In the genomic region with DNA sequence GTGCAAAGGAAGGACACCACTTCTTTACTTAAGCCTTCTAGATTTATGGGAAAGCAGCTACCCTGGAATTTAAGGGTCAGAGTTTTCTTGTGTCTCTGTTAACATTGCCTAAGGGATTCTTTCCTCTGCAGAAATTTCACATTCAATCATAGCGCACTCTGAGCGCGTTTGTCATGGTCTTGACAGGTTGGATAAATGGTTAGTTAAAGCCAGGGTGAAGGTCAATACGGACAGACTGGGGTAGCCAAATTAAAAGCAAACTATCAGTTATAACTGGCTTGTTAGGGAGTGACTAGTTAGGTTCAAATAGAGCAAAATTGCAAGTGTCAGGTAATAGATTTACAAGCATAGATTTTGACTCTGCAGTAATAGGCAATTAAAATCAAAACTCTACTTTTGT, we compare ENCODE assay signal across 19 mouse cellular contexts.
A peak's percentile ranks its signal among the peaks of the same experiment; 100 is the strongest.
DNase-seq lines count a peak whose midpoint lies in the region; ATAC-seq and TF ChIP-seq lines count a peak whose summit lies in the region.
"Had no signal": no experiment of that assay in that cellular context is flagged by ENCODE, and none has a peak within 500 bp of the region (broad histone marks: within the 10 kb centered on the region; RNA-seq: fewer than 3 reads in every experiment).

No protein-coding gene starts in this region.

- no peak for TF ChIP-seq CTCF in kidney, postnatal 0 days (IDR thresholded peaks at IDR 0.05; ENCODE audit: low read depth)
- no peak for TF ChIP-seq CTCF in brain, embryonic 14.5 days (IDR thresholded peaks at IDR 0.05; ENCODE audit: borderline replicate concordance, extremely low read depth, insufficient read depth, insufficient read length)
- TF ChIP-seq CTCF in lung, adult 2 months (IDR thresholded peaks at IDR 0.05; ENCODE audit: insufficient read depth, low read length): no peak

- no peak for TF ChIP-seq POLR2A in brain, embryonic 14.5 days (IDR thresholded peaks at IDR 0.05; ENCODE audit: borderline replicate concordance, extremely low read depth, insufficient read depth, insufficient read length, poor library complexity, severe bottlenecking)
- TF ChIP-seq POLR2A in lung, adult 2 months (IDR thresholded peaks at IDR 0.05; ENCODE audit: borderline replicate concordance, extremely low read depth, low read depth, low read length): no peak

- no peak overlapping the region for H3K27ac ChIP-seq in kidney, postnatal 0 days
- no peak overlapping the region for H3K27ac ChIP-seq in limb, embryonic 10.5 days
- H3K27ac ChIP-seq: intestine, embryonic 15.5 days had no signal

- no peak overlapping the region for H3K4me2 ChIP-seq in kidney, postnatal 0 days (ENCODE audit: low read length)
- H3K4me2 ChIP-seq: intestine, embryonic 15.5 days had no signal

- no peak overlapping the region for H3K9ac ChIP-seq in kidney, postnatal 0 days (ENCODE audit: low read depth, low read length)
- H3K9ac ChIP-seq: intestine, embryonic 15.5 days; liver, postnatal 0 days had no signal

- no peak for ATAC-seq in kidney, postnatal 0 days (replicated peaks; ENCODE audit: low FRiP score, low read depth)
- ATAC-seq: forebrain, embryonic 14.5 days; intestine, embryonic 15.5 days; liver, postnatal 0 days had no signal

- no peak overlapping the region for H3K4me3 ChIP-seq in kidney, postnatal 0 days (replicated peaks; ENCODE audit: low read depth, low read length)
- no peak overlapping the region for H3K4me3 ChIP-seq in limb, embryonic 10.5 days
- no peak overlapping the region for H3K4me3 ChIP-seq in lung, adult 2 months (replicated peaks; ENCODE audit: extremely low read depth, low read depth, low read length)
- H3K4me3 ChIP-seq: intestine, embryonic 15.5 days; myocyte had no signal

- DNase-seq in kidney, postnatal 0 days (ENCODE audit: low spot score): peak; percentile 45
- no peak for DNase-seq in kidney, adult 9 months
- DNase-seq in 3T3-L1 (ENCODE audit: low read depth, low spot score): peak; percentile 36
- DNase-seq in brain, embryonic 14.5 days (ENCODE audit: low read depth): peak; percentile 46
- peak; percentile 33 for DNase-seq in limb, embryonic 10.5 days (ENCODE audit: low spot score)
- no peak for DNase-seq in testis, postnatal 10 days (ENCODE audit: low spot score)
- DNase-seq in lung, adult 2 months: no peak
- DNase-seq in layer of hippocampus, postnatal 36 days: no peak
- DNase-seq: adrenal gland, adult 2 months; cerebellum, adult 9-11 months; gastrocnemius, postnatal 14 days; heart, adult 18-20 months; heart, postnatal 36 days; liver, postnatal 0 days; lung, postnatal 14 days; thymus, adult 2 months had no signal

- WGBS in kidney, postnatal 0 days: 29% methylated on average over 4 of the region's 4 CpGs
- WGBS in limb, embryonic 10.5 days: 15% methylated on average over 4 of the region's 4 CpGs
- WGBS in lung, adult 2 months: 62% methylated on average over 4 of the region's 4 CpGs

- H3K4me1 ChIP-seq in kidney, postnatal 0 days (replicated peaks; ENCODE audit: insufficient read depth, low read length): no peaks in the 10 kb centered on the region
- peaks cover 5% of the 10 kb centered on the region; the same call in 1 of the 2 replicates for H3K4me1 ChIP-seq in limb, embryonic 10.5 days
- no peaks in the 10 kb centered on the region for H3K4me1 ChIP-seq in lung, adult 2 months (ENCODE audit: control insufficient read depth, insufficient read depth, low read length)
- H3K4me1 ChIP-seq: intestine, embryonic 15.5 days had no signal

- no peaks in the 10 kb centered on the region for H3K9me3 ChIP-seq in kidney, postnatal 0 days (replicated peaks; ENCODE audit: low read length)
- H3K9me3 ChIP-seq in limb, embryonic 10.5 days (replicated peaks): no peaks in the 10 kb centered on the region
- H3K9me3 ChIP-seq: intestine, embryonic 15.5 days had no signal

- H3K36me3 ChIP-seq in kidney, postnatal 0 days (ENCODE audit: insufficient read depth, low read length): no peaks in the 10 kb centered on the region
- no peaks in the 10 kb centered on the region for H3K36me3 ChIP-seq in limb, embryonic 10.5 days
- H3K36me3 ChIP-seq: intestine, embryonic 15.5 days had no signal

- H3K27me3 ChIP-seq in kidney, postnatal 0 days (ENCODE audit: insufficient read depth, low read length): no peaks in the 10 kb centered on the region
- no peaks in the 10 kb centered on the region for H3K27me3 ChIP-seq in limb, embryonic 10.5 days (ENCODE audit: low read depth, poor library complexity, severe bottlenecking)
- H3K27me3 ChIP-seq: intestine, embryonic 15.5 days had no signal

Comparison
In these comparisons a context has a peak if more than half of its experiments do, and no peak if none do; other contexts are left out.
1. DNase-seq: peak in kidney, postnatal 0 days (single experiment), 3T3-L1 (single experiment), brain, embryonic 14.5 days (single experiment) and limb, embryonic 10.5 days (single experiment); none in kidney, adult 9 months (single experiment), testis, postnatal 10 days (single experiment), lung, adult 2 months (single experiment) and layer of hippocampus, postnatal 36 days (0 of 2).